Mouse (Mus musculus) Patski (cell line): ENCODE results near the gene Aqp3. TPM values are rescaled to one million over a fixed set of nuclear protein-coding genes. Genes with fewer than 3 reads are reported as not detected.

ENCODE experiments used
- ATAC-seq: fragments of 100-300 bp; one replicate; pipeline ENCODE4 v1.8.0; 2021
- CTCF ChIA-PET: fragments of 350-600 bp; sonication (Branson Sonifier 250); formaldehyde crosslinking; loops from one replicate; lab custom pipeline; 2022; ENCODE audit warnings: inconsistent platforms; lab: Charles Lee
- POLR2A ChIA-PET: fragments of 350-600 bp; sonication (Branson Sonifier 250); formaldehyde crosslinking; loops from one replicate; lab custom pipeline; 2022; ENCODE audit warnings: antibody characterized with exemption, inconsistent platforms; lab: Charles Lee
- DNase-seq: peaks from one replicate; pipeline ENCODE4 v3.0.0-alpha.2; 2011; ENCODE audit warnings: low read depth, low spot score
- H3K27me3 ChIP-seq: fragments of 371-371 bp; one replicate; pipeline ENCODE4 v1.5.1; 2021
- CTCF ChIP-seq: fragments of 100-300 bp; IDR thresholded peaks from one replicate; pipeline ENCODE4 v1.5.1; 2021
- in situ Hi-C: fragments of 300-500 bp; cut with MboI; formaldehyde crosslinking; loops from 3 replicates; pipeline ENCODE4 v1.11.1; 2018; ENCODE audit warnings: low pct_unique_long_range_greater_than_20kb, mixed read lengths
- polyA plus RNA-seq: library from polyadenylated mRNA; unstranded; gene quantifications from one replicate; pipeline ENCODE4 v1.2.3, GENCODE M21; 2021

The Aqp3 gene
- polyA plus RNA-seq, 1 experiment from 2014 or later, result 2.3 TPM

- in situ Hi-C loops, result loop anchor here (5.0 to 25.0 kb wide), 4 partner anchors 37 to 582 kb away; partner anchors contain the start of genes Dctn3 and Rpp25l
- ATAC-seq, result no peak
Measured at GRCm38 (mm10) chr4:41129836-41130235, 31.9 kb upstream of the Aqp3 start.

GRCm38 (mm10) chr4:41129406-41129805 is 31.4 kb upstream of the Aqp3 start:
- ATAC-seq (no peak), DNase-seq (no peak)
- ChIA-PET POLR2A (no interaction called here), CTCF (interaction anchor here (0.8 to 4.8 kb wide), 9 partner anchors 15 to 95 kb away, joined by 3 to 32 read pairs (median 4); no protein-coding TSS in a partner anchor)
- in situ Hi-C loops, result loop anchor here (5.0 to 25.0 kb wide), 2 partner anchors 83 to 583 kb away; partner anchors contain the start of genes Dctn3 and Rpp25l
- peak; percentile 77 for TF ChIP-seq CTCF
- no peaks in the 10 kb centered on the region for H3K27me3 ChIP-seq

More at GRCm38 (mm10) chr4:41129836-41130235, 31.9 kb upstream of the Aqp3 start:
- POLR2A ChIA-PET, result no interaction called here
- TF ChIP-seq CTCF, result no peak
- no peaks in the 10 kb centered on the region for H3K27me3 ChIP-seq
- no peak for DNase-seq
- CTCF ChIA-PET, result interaction anchor here (0.8 to 4.8 kb wide), 9 partner anchors 15 to 95 kb away, joined by 3 to 32 read pairs (median 4); no protein-coding TSS in a partner anchor

DNA sequence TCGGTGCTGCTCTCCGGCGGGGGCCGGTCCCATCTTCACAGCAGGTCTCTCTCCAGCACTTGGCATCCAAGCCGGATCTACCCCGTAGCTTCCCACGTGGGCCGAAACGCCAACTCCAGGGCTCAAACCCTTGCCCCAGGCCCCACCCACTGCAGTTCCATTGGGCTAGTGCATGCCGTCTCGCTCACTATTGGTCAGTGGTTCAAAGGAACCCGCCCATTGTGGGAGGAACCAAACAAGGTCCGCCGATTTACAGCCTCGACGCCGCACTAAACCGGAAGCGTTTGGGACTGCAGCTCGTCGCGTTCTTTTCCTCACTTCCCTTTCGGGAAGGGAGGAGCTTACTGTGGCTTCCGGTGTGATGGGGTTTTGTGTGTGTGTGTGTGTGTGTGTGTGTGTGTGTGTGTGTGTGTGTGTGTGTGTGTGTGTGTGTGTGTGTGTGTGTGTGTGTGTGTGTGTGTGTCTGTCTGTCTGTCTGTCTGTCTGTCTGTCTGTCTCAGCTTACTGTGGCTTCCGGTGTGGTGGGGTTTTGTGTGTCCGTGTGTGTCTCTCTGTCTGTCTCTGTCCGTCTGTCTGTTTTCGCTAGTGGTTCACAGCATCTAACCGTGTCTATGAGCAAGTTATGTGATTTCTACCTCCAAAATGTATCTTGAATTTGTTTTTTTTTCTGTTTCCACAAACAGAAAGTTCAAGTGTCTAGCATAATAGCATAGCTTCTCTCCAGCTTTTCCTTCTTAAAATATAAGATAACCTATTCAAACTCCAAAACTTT is 26.4 kb upstream of the Aqp3 start, which contains the start of gene Nol6:
Gene Nol6 (minus strand): TSS at position 276 of the 772 bp plus-strand sequence.
- no peaks in the 10 kb centered on the region for H3K27me3 ChIP-seq
- in situ Hi-C loops, result loop anchor here (5.0 kb wide), 2 partner anchors 72 to 352 kb away; no protein-coding TSS in a partner anchor
- ChIA-PET POLR2A (interaction anchor here (1.3 kb wide), 1 partner anchor 41 kb away, joined by 3 read pairs; no protein-coding TSS in a partner anchor), CTCF (interaction anchor here (1.1 to 1.8 kb wide), 3 partner anchors 21 to 99 kb away, joined by 3 to 5 read pairs (median 3); no protein-coding TSS in a partner anchor)
- peak; percentile 97 for ATAC-seq
- no peak for TF ChIP-seq CTCF
- peak; percentile 96 for DNase-seq

GRCm38 (mm10) chr4:41118706-41119292 is 20.8 kb upstream of the Aqp3 start:
- TF ChIP-seq CTCF, result no peak
- CTCF ChIA-PET, result interaction anchor here (2.5 kb wide), 1 partner anchor 68 kb away, joined by 23 read pairs; no protein-coding TSS in a partner anchor
- in situ Hi-C loops, result no loop called here

DNA sequence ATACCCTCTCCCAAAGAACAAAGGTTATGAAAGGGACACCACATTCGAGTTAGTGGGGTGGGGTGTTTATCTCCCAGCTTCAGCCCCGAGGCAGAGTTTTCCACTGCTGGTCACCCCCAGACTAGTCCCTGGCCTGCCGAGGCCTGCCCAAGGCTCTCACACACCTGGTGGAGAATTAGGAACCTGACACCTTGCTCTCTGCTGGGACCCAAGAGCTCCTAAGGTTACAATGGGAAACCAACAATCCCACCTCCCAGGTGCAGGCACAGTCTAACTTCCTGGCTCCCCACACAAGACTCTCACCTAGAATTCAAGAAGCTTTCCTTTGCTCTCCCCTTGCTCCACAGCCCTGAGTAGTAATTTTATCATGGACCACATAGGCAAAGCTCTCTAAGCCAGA is 18.8 kb upstream of the Aqp3 start:
- ATAC-seq, result no peak
- no peaks in the 10 kb centered on the region for H3K27me3 ChIP-seq
- in situ Hi-C loops, result no loop called here
- no peak for DNase-seq
- TF ChIP-seq CTCF, result no peak
- CTCF ChIA-PET, result interaction anchor here (0.8 kb wide), 1 partner anchor 66 kb away, joined by 3 read pairs; no protein-coding TSS in a partner anchor
- POLR2A ChIA-PET, result no interaction called here

More at GRCm38 (mm10) chr4:41118706-41119292, 20.8 kb upstream of the Aqp3 start:
- POLR2A ChIA-PET, result no interaction called here
- no peak for DNase-seq
- no peak for ATAC-seq
- H3K27me3 ChIP-seq, result no peaks in the 10 kb centered on the region

- H3K27me3 ChIP-seq, result no peaks in the 10 kb centered on the region
- DNase-seq (no peak), ATAC-seq (no peak)
- ChIA-PET POLR2A (no interaction called here), CTCF (interaction anchor here (2.1 kb wide), 1 partner anchor 65 kb away, joined by 6 read pairs; no protein-coding TSS in a partner anchor)
- in situ Hi-C loops, result no loop called here
- no peak for TF ChIP-seq CTCF
Measured at GRCm38 (mm10) chr4:41115793-41116192, 17.8 kb upstream of the Aqp3 start.

GRCm38 (mm10) chr4:41115074-41115473 is 17.1 kb upstream of the Aqp3 start:
- DNase-seq (no peak), ATAC-seq (no peak)
- ChIA-PET CTCF (interaction anchor here (2.1 kb wide), 1 partner anchor 65 kb away, joined by 6 read pairs; no protein-coding TSS in a partner anchor), POLR2A (no interaction called here)
- no peak for TF ChIP-seq CTCF
- H3K27me3 ChIP-seq, result no peaks in the 10 kb centered on the region
- in situ Hi-C loops, result no loop called here

- ChIA-PET CTCF (interaction anchor here (2.1 kb wide), 1 partner anchor 64 kb away, joined by 6 read pairs; no protein-coding TSS in a partner anchor), POLR2A (no interaction called here)
- in situ Hi-C loops, result no loop called here
- ATAC-seq (no peak), DNase-seq (no peak)
- no peak for TF ChIP-seq CTCF
- H3K27me3 ChIP-seq, result no peaks in the 10 kb centered on the region
Measured at GRCm38 (mm10) chr4:41114358-41115070, 16.5 kb upstream of the Aqp3 start.

DNA sequence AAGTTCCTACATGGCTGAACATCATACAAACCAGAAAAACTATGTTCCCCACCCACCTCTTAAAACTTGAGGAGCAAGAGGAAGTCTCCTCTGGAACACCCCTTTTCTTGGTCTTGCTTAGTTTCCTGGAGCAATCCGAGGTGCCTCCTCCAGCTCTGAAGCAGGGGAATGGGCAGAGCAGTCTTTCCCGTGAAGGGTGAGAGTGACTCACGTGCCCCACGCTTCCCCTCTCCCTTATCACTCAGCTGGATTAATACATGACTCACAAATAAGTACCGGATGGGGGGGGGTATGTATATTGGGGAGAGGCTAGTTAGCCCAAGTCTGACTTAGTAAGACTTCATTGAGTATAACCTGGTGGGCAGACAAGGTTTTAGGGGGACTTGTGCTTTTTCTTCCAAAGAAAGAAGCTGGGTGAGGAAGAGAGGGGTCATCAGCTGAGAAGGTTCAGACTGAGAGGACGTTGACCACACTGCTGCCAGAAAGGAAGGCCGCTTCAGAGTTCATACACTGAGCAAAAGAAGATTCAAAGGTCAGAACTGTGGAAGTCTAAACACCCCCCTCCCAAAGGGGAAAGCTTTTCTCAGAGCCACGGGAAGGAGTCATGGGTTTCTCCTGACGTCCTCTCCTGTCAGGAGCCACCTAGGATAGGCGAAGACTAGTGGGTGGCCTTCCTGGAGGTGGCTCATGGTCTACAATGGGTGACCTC is 10.9 kb upstream of the Aqp3 start:
- ChIA-PET CTCF (no interaction called here), POLR2A (no interaction called here)
- DNase-seq (no peak), ATAC-seq (no peak)
- in situ Hi-C loops, result no loop called here
- TF ChIP-seq CTCF, result no peak
- H3K27me3 ChIP-seq, result no peaks in the 10 kb centered on the region
